13 mouse cellular contexts compared by ENCODE assay signal in the genomic region with DNA sequence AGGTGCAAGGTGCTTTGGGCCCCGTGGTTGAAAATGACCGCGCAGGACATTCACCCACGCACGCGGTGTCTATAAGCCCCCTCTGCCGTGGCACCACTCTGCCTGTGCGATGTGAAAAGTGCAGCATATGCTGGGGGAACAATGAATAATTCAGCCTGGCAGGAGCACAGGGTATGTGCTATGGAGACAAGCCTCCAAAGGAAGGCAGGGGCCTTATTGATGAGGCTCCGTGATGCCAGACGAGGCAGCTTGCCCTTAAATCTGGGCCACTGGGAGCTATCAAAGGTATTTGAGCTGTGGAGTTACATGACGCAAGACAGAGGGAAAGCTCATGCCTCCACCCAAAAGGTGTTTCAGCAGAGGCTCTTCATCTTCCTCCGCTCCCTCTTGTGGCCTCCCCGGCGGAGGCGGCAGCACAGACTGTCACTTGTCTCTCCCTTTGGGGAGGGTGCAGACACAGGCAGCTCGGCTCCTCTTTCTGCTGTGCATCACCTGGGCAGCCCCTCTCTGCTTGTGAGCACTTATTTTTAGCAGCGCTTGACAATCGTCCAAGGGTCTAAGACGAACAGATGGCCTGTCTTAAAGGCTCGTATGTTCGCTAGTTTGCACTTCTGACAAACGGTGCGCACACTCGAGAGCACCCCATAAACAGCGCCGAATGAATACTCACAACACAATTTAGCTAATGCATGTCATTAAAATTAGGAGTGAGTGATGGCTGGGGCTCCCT.
DNase-seq lines count a peak whose midpoint lies in the region; ATAC-seq lines count a peak whose summit lies in the region.
"Had no signal": no experiment of that assay in that cellular context is flagged by ENCODE, and none has a peak within 500 bp of the region (broad histone marks: within the 10 kb centered on the region; RNA-seq: fewer than 3 reads in every experiment).

No protein-coding gene starts in this region.

- peak overlapping the region; percentile 43 for H3K4me2 ChIP-seq in forebrain, embryonic 16.5 days (ENCODE audit: low read length)
- 0 out of 2 replicates have a peak overlapping the region, but pooled peaks have one; percentile 14 for H3K4me2 ChIP-seq in neural tube, embryonic 12.5 days (replicated peaks)
- H3K4me2 ChIP-seq: embryonic facial prominence, embryonic 15.5 days; stomach, embryonic 15.5 days had no signal

- WGBS in forebrain, embryonic 16.5 days: 40% methylated on average over 26 of the region's 26 CpGs
- 61% methylated on average over 26 of the region's 26 CpGs for WGBS in neural tube, embryonic 12.5 days

- H3K27ac ChIP-seq in forebrain, embryonic 16.5 days (ENCODE audit: low read length): peak overlapping the region; percentile 98
- peak overlapping the region; percentile 38; the same call in 1 of the 2 replicates for H3K27ac ChIP-seq in neural tube, embryonic 12.5 days
- H3K27ac ChIP-seq: embryonic facial prominence, embryonic 15.5 days; liver, embryonic 14.5 days; stomach, embryonic 15.5 days had no signal

- peak; percentile 86 for ATAC-seq in forebrain, embryonic 16.5 days
- ATAC-seq in neural tube, embryonic 12.5 days (ENCODE audit: low FRiP score, low read depth): peak; percentile 25; the same call in 1 of the 2 replicates
- no peak for ATAC-seq in megakaryocyte, adult 5-6 weeks (ENCODE audit: poor library complexity, severe bottlenecking)
- ATAC-seq: CD4-positive, CD25-positive, alpha-beta regulatory T cell, adult 4 months had no signal

- H3K27me3 ChIP-seq in forebrain, embryonic 16.5 days (replicated peaks; ENCODE audit: control insufficient read depth, insufficient read depth, low read length): no peaks in the 10 kb centered on the region
- no peaks in the 10 kb centered on the region for H3K27me3 ChIP-seq in neural tube, embryonic 12.5 days (replicated peaks)

- H3K9ac ChIP-seq in forebrain, embryonic 16.5 days (replicated peaks; ENCODE audit: low read depth, low read length): peak overlapping the region; percentile 45
- no peak overlapping the region for H3K9ac ChIP-seq in neural tube, embryonic 12.5 days
- H3K9ac ChIP-seq: embryonic facial prominence, embryonic 15.5 days; liver, embryonic 14.5 days; stomach, embryonic 15.5 days had no signal

- H3K4me3 ChIP-seq in forebrain, embryonic 16.5 days (replicated peaks; ENCODE audit: low read length): peak overlapping the region; percentile 3; the same call in 1 of the 2 replicates
- H3K4me3 ChIP-seq in neural tube, embryonic 12.5 days: no peak overlapping the region
- H3K4me3 ChIP-seq: embryonic facial prominence, embryonic 15.5 days; stomach, embryonic 15.5 days had no signal

- no peaks in the 10 kb centered on the region for H3K9me3 ChIP-seq in forebrain, embryonic 16.5 days (ENCODE audit: control insufficient read depth, low read length)
- no peaks in the 10 kb centered on the region for H3K9me3 ChIP-seq in neural tube, embryonic 12.5 days
- H3K9me3 ChIP-seq: embryonic facial prominence, embryonic 15.5 days; stomach, embryonic 15.5 days had no signal

- H3K4me1 ChIP-seq in forebrain, embryonic 16.5 days (replicated peaks; ENCODE audit: control insufficient read depth, insufficient read depth, low read length): peaks cover 51% of the 10 kb centered on the region
- H3K4me1 ChIP-seq in neural tube, embryonic 12.5 days: peaks cover 33% of the 10 kb centered on the region

- no peaks in the 10 kb centered on the region for H3K36me3 ChIP-seq in forebrain, embryonic 16.5 days (ENCODE audit: control insufficient read depth, insufficient read depth)
- H3K36me3 ChIP-seq in neural tube, embryonic 12.5 days: peaks cover 4% of the 10 kb centered on the region; the same call in 1 of the 2 replicates
- H3K36me3 ChIP-seq: embryonic facial prominence, embryonic 15.5 days; stomach, embryonic 15.5 days had no signal

- DNase-seq in layer of hippocampus, postnatal 36 days: peak; percentile 41 to 48
- no peak for DNase-seq in layer of hippocampus, postnatal 25 days (ENCODE audit: extremely low spot score in 1 of 2, low spot score in 1 of 2)
- DNase-seq in cerebellum, adult 11-12 months: peak; percentile 87
- no peak for DNase-seq in testis, postnatal 10 days (ENCODE audit: low spot score)
- DNase-seq in kidney, postnatal 4 days: no peak
- DNase-seq: kidney, postnatal 36 days had no signal

Comparison
In these comparisons a context has a peak if more than half of its experiments do, and no peak if none do; other contexts are left out.
1. DNase-seq: peak in layer of hippocampus, postnatal 36 days (2 of 2) and cerebellum, adult 11-12 months (single experiment); none in layer of hippocampus, postnatal 25 days (0 of 2), testis, postnatal 10 days (single experiment) and kidney, postnatal 4 days (0 of 2).